Mouse (Mus musculus) hindbrain, postnatal 0 days (tissue): Measurements from ENCODE around the gene Gabrb1. TPM values are rescaled to one million over a fixed set of nuclear protein-coding genes. Genes with fewer than 3 reads are reported as not detected.
"Not testable (repeated sequence)": the region's sequence is repeated elsewhere in the genome, so short reads cannot be mapped to it uniquely, and the experiment has no call there.

Experiments used
- ATAC-seq: fragments of 200-750 bp; cut with Nextera tagmentation; 2 replicates; pipeline ENCODE4 v1.8.0; 2017; ENCODE audit warnings: mild to moderate bottlenecking, moderate TSS enrichment, moderate library complexity
- DNase-seq: peaks from one replicate; pipeline ENCODE4 v3.0.0-alpha.2; 2015; ENCODE audit warnings: low spot score
- H3K27ac ChIP-seq: fragments of 300-500 bp; sonication (generic); 2 replicates; pipeline ENCODE4 v1.5.1; 2014; ENCODE audit warnings: mild to moderate bottlenecking
- H3K27me3 ChIP-seq: fragments of 300-500 bp; sonication (generic); 2 replicates; pipeline ENCODE4 v1.6.1; 2014; ENCODE audit warnings: low read length, mixed read lengths; ENCODE audit not compliant: insufficient read depth
- H3K36me3 ChIP-seq: fragments of 300-500 bp; sonication (generic); 2 replicates; pipeline ENCODE4 v1.6.1; 2014; ENCODE audit warnings: low read length, mixed read lengths; ENCODE audit not compliant: insufficient read depth
- H3K4me1 ChIP-seq: fragments of 300-500 bp; sonication (generic); 2 replicates; pipeline ENCODE4 v1.6.1; 2014; ENCODE audit warnings: antibody characterized with exemption, low read length, mixed read lengths; ENCODE audit not compliant: insufficient read depth
- H3K4me2 ChIP-seq: fragments of 300-500 bp; sonication (generic); 2 replicates; pipeline ENCODE4 v1.6.1; 2014; ENCODE audit warnings: low read depth, mild to moderate bottlenecking, low read length, moderate library complexity, mixed read lengths
- H3K4me3 ChIP-seq: fragments of 300-500 bp; sonication (generic); 2 replicates; pipeline ENCODE4 v1.5.1; 2014; ENCODE audit warnings: low read length
- H3K9ac ChIP-seq: fragments of 300-500 bp; sonication (generic); replicated peaks from 2 replicates; pipeline ENCODE4 v1.6.1; 2014; ENCODE audit warnings: mild to moderate bottlenecking, low read length, moderate library complexity, mixed read lengths
- H3K9me3 ChIP-seq: fragments of 300-500 bp; sonication (generic); 2 replicates; pipeline ENCODE4 v1.6.1; 2016; ENCODE audit warnings: low read length, mixed read lengths
- CTCF ChIP-seq: IDR thresholded peaks from 2 replicates; pipeline ENCODE4 v1.5.1; 2016; ENCODE audit warnings: antibody characterized with exemption, control low read depth, low read depth
- WGBS: fragments of 180-500 bp; shearing (Covaris S2); extraction: QIAGEN DNeasy Blood & Tissue Kit; methylation state at CpG from one replicate; pipeline ENCODE4 v1.1.7; 2014; 5-methylcytosine and 5-hydroxymethylcytosine counted together
- polyA plus RNA-seq: library from polyadenylated mRNA; unstranded; fragments of >200 nt; fragmentation: Nextera tagmentation; extraction: Ambion mirVana; gene quantifications from 2 replicates; pipeline ENCODE4 v1.2.1, GENCODE M21; 2015
- total RNA-seq: library from RNA; depleted of rRNA; stranded (reverse); fragments of >200 nt; gene quantifications from 2 replicates; pipeline ENCODE4 v1.2.3, GENCODE M21; 2014

Gene Gabrb1
- total and polyA plus RNA-seq, 2 experiments from 2014 or later, result 12.3 to 37.3 TPM

- H3K9ac ChIP-seq, result no peak overlapping the region
- ATAC-seq, result no peak
- TF ChIP-seq CTCF, result no peak
- H3K9me3 ChIP-seq, result no peaks in the 10 kb centered on the region
- H3K4me3 ChIP-seq, result no peak overlapping the region
- no peaks in the 10 kb centered on the region for H3K36me3 ChIP-seq
- no peaks in the 10 kb centered on the region for H3K4me1 ChIP-seq
- 54% methylated on average over 6 of the region's 6 CpGs for WGBS
- DNase-seq, result peak; percentile 9
- H3K4me2 ChIP-seq, result no peak overlapping the region
- no peaks in the 10 kb centered on the region for H3K27me3 ChIP-seq
- no peak overlapping the region for H3K27ac ChIP-seq
Observed at GRCm38 (mm10) chr5:72068826-72069225, 410.9 kb downstream of the Gabrb1 start.

GRCm38 (mm10) chr5:72069398-72069797, 411.5 kb downstream of the Gabrb1 start:
- H3K27me3 ChIP-seq, H3K27ac ChIP-seq, H3K36me3 ChIP-seq, H3K9ac ChIP-seq, DNase-seq, H3K4me1 ChIP-seq, H3K4me3 ChIP-seq, ATAC-seq, H3K4me2 ChIP-seq, H3K9me3 ChIP-seq: not testable (repeated sequence)
- WGBS, result 90% methylated on average over 7 of the region's 7 CpGs

- Histone ChIP-seq H3K4me1 (no peaks in the 10 kb centered on the region), H3K27ac (no peak overlapping the region), H3K9me3 (no peaks in the 10 kb centered on the region), H3K27me3 (no peaks in the 10 kb centered on the region), H3K4me3 (no peak overlapping the region), H3K9ac (no peak overlapping the region), H3K4me2 (no peak overlapping the region), H3K36me3 (no peaks in the 10 kb centered on the region)
- TF ChIP-seq CTCF, result no peak
- WGBS, result 88% methylated on average over 6 of the region's 6 CpGs
- DNase-seq, result no peak
- ATAC-seq, result no peak
Observed at GRCm38 (mm10) chr5:72076781-72077180, 418.9 kb downstream of the Gabrb1 start.

- DNase-seq, result no peak
- 94% methylated on average over 1 of the region's 1 CpGs for WGBS
Observed at GRCm38 (mm10) chr5:72086518-72086917, 428.6 kb downstream of the Gabrb1 start.

GRCm38 (mm10) chr5:72094582-72094981, 436.7 kb downstream of the Gabrb1 start:
- Histone ChIP-seq H3K4me3 (no peak overlapping the region), H3K36me3 (no peaks in the 10 kb centered on the region), H3K27me3 (no peaks in the 10 kb centered on the region), H3K4me2 (no peak overlapping the region), H3K9me3 (no peaks in the 10 kb centered on the region), H3K27ac (no peak overlapping the region), H3K9ac (no peak overlapping the region), H3K4me1 (no peaks in the 10 kb centered on the region)
- TF ChIP-seq CTCF, result peak; percentile 73
- WGBS, result 48% methylated on average over 7 of the region's 7 CpGs
- DNase-seq, result peak; percentile 86
- no peak for ATAC-seq

More at GRCm38 (mm10) chr5:72086518-72086917, 428.6 kb downstream of the Gabrb1 start:
- Histone ChIP-seq H3K4me1 (no peaks in the 10 kb centered on the region), H3K9me3 (no peaks in the 10 kb centered on the region), H3K27ac (no peak overlapping the region), H3K9ac (no peak overlapping the region), H3K36me3 (no peaks in the 10 kb centered on the region), H3K4me3 (no peak overlapping the region), H3K27me3 (no peaks in the 10 kb centered on the region), H3K4me2 (no peak overlapping the region)
- ATAC-seq, result 0 out of 2 replicates have a peak, but pooled peaks have one; percentile 21
- TF ChIP-seq CTCF, result no peak

- no peak overlapping the region for H3K9ac ChIP-seq
- H3K4me3 ChIP-seq, result no peak overlapping the region
- H3K9me3 ChIP-seq, result no peaks in the 10 kb centered on the region
- H3K27ac ChIP-seq, result no peak overlapping the region
- TF ChIP-seq CTCF, result no peak
- DNase-seq (no peak), ATAC-seq (no peak)
- H3K4me1 ChIP-seq, result no peaks in the 10 kb centered on the region
- WGBS, result 88% methylated on average over 2 of the region's 2 CpGs
- no peaks in the 10 kb centered on the region for H3K36me3 ChIP-seq
- H3K27me3 ChIP-seq, result no peaks in the 10 kb centered on the region
- H3K4me2 ChIP-seq, result no peak overlapping the region
Observed at GRCm38 (mm10) chr5:72095015-72095414, 437.1 kb downstream of the Gabrb1 start.

GRCm38 (mm10) chr5:72104274-72104921, 446.5 kb downstream of the Gabrb1 start:
- Histone ChIP-seq H3K27me3 (no peaks in the 10 kb centered on the region), H3K4me2 (no peak overlapping the region), H3K36me3 (no peaks in the 10 kb centered on the region), H3K27ac (no peak overlapping the region), H3K9ac (no peak overlapping the region), H3K9me3 (no peaks in the 10 kb centered on the region), H3K4me1 (no peaks in the 10 kb centered on the region), H3K4me3 (no peak overlapping the region)
- DNase-seq (peak; percentile 63), ATAC-seq (0 out of 2 replicates have a peak, but pooled peaks have one; percentile 53)
- no peak for TF ChIP-seq CTCF
- WGBS, result 21% methylated on average over 7 of the region's 7 CpGs
